Mouse (Mus musculus): ENCODE results near the gene Nrros. TPM values are rescaled to one million over a fixed set of nuclear protein-coding genes. Genes with fewer than 3 reads are reported as not detected.
A peak's percentile ranks its signal among the peaks of the same experiment; 100 is the strongest.
"Not testable (repeated sequence)": the region's sequence is repeated elsewhere in the genome, so short reads cannot be mapped to it uniquely, and the experiment has no call there.

Nrros gene
- polyA plus RNA-seq, 1 experiment from 2014 or later = 21.9 TPM

- H3K9me3 ChIP-seq (replicated peaks; ENCODE audit: control insufficient read depth, low read length) = no peaks in the 10 kb centered on the region
- H3K27ac ChIP-seq (ENCODE audit: low read length) = peak overlapping the region; percentile 78
- H3K4me2 ChIP-seq (ENCODE audit: low read depth, low read length) = peak overlapping the region; percentile 58
- under 1% methylated on average over 39 of the region's 39 CpGs for WGBS
- peak overlapping the region; percentile 74 for H3K4me3 ChIP-seq (replicated peaks; ENCODE audit: low read length)
- H3K4me1 ChIP-seq (ENCODE audit: control insufficient read depth, insufficient read depth, low read length) = peaks cover 11% of the 10 kb centered on the region; the same call in 1 of the 2 replicates
- no peaks in the 10 kb centered on the region for H3K27me3 ChIP-seq (ENCODE audit: control insufficient read depth, insufficient read depth, low read length)
- ATAC-seq (ENCODE audit: insufficient read depth, low FRiP score) = peak; percentile 79
- peak overlapping the region; percentile 87 for H3K9ac ChIP-seq (ENCODE audit: low read length)
- H3K36me3 ChIP-seq (ENCODE audit: control insufficient read depth, insufficient read depth, low read length) = peaks cover 2% of the 10 kb centered on the region; the same call in 1 of the 2 replicates
Measured at GRCm38 (mm10) chr16:32098897-32099637, 66.3 kb downstream of the Nrros start.

- H3K4me2 ChIP-seq (ENCODE audit: low read depth, low read length); H3K36me3 ChIP-seq (ENCODE audit: control insufficient read depth, insufficient read depth, low read length); H3K9me3 ChIP-seq (replicated peaks; ENCODE audit: control insufficient read depth, low read length); H3K27me3 ChIP-seq (ENCODE audit: control insufficient read depth, insufficient read depth, low read length); H3K27ac ChIP-seq (ENCODE audit: low read length); ATAC-seq (ENCODE audit: insufficient read depth, low FRiP score); H3K4me3 ChIP-seq (replicated peaks; ENCODE audit: low read length); H3K9ac ChIP-seq (ENCODE audit: low read length): not testable (repeated sequence)
- peaks cover 11% of the 10 kb centered on the region; the same call in 1 of the 2 replicates for H3K4me1 ChIP-seq (ENCODE audit: control insufficient read depth, insufficient read depth, low read length)
- WGBS = 72% methylated on average over 2 of the region's 2 CpGs
Measured at GRCm38 (mm10) chr16:32097757-32098156, 67.6 kb downstream of the Nrros start.

Other genes starting within 250 kb of the Nrros start
- gene Pigz, start 231.7 kb downstream of the Nrros start, polyA plus RNA-seq (2015; fragmentation: Nextera tagmentation; extraction: Ambion mirVana) = 0.96 and 1.5 TPM in 2 replicates
- 81.6 and 84.9 TPM in 2 replicates for gene 0610012G03Rik, start 217.1 kb downstream of the Nrros start, polyA plus RNA-seq (2015; fragmentation: Nextera tagmentation; extraction: Ambion mirVana)
- gene Ncbp2, start 217.1 kb downstream of the Nrros start, polyA plus RNA-seq (2015; fragmentation: Nextera tagmentation; extraction: Ambion mirVana) = 89.5 and 97.9 TPM in 2 replicates
- 13.2 TPM in 2 replicates for gene Senp5, start 162.3 kb downstream of the Nrros start, polyA plus RNA-seq (2015; fragmentation: Nextera tagmentation; extraction: Ambion mirVana)
- 38.0 and 38.7 TPM in 2 replicates for gene Pak2, start 86.3 kb downstream of the Nrros start, polyA plus RNA-seq (2015; fragmentation: Nextera tagmentation; extraction: Ambion mirVana)
- 74.6 and 80.1 TPM in 2 replicates for gene Pigx, start 65.9 kb downstream of the Nrros start, polyA plus RNA-seq (2015; fragmentation: Nextera tagmentation; extraction: Ambion mirVana)
- 27.0 and 28.7 TPM in 2 replicates for gene Cep19, start 65.8 kb downstream of the Nrros start, polyA plus RNA-seq (2015; fragmentation: Nextera tagmentation; extraction: Ambion mirVana)
- gene Bex6, start 14.2 kb upstream of the Nrros start, polyA plus RNA-seq (2015; fragmentation: Nextera tagmentation; extraction: Ambion mirVana) = 0.14 TPM in 1 of 2 replicates, not detected in the other
- gene Fbxo45, start 81.6 kb upstream of the Nrros start, polyA plus RNA-seq (2015; fragmentation: Nextera tagmentation; extraction: Ambion mirVana) = 3.5 and 4.3 TPM in 2 replicates
- gene Wdr53, start 81.6 kb upstream of the Nrros start, polyA plus RNA-seq (2015; fragmentation: Nextera tagmentation; extraction: Ambion mirVana) = 18.4 and 19.5 TPM in 2 replicates
- 0.15 TPM in 1 of 2 replicates, not detected in the other for gene Smco1, start 105.9 kb upstream of the Nrros start, polyA plus RNA-seq (2015; fragmentation: Nextera tagmentation; extraction: Ambion mirVana)
- 18.4 and 18.6 TPM in 2 replicates for gene Rnf168, start 111.9 kb upstream of the Nrros start, polyA plus RNA-seq (2015; fragmentation: Nextera tagmentation; extraction: Ambion mirVana)
- 18.1 and 22.1 TPM in 2 replicates for gene Ubxn7, start 166.7 kb upstream of the Nrros start, polyA plus RNA-seq (2015; fragmentation: Nextera tagmentation; extraction: Ambion mirVana)
- gene Tm4sf19, start 234.9 kb upstream of the Nrros start, polyA plus RNA-seq (2015; fragmentation: Nextera tagmentation; extraction: Ambion mirVana) = not detected in 2 replicates

All from stomach, embryonic 16.5 days (tissue).